Mouse (Mus musculus) embryonic fibroblast, embryonic 13.5 days (primary cell): ENCODE results near the gene S100pbp.

Experiments
- CTCF ChIP-seq: IDR thresholded peaks from 2 replicates; pipeline ENCODE4 v1.5.1; 2011; ENCODE audit warnings: mild to moderate bottlenecking, control low read depth, low read length, moderate library complexity, borderline replicate concordance; ENCODE audit not compliant: insufficient read depth
- POLR2A ChIP-seq: IDR thresholded peaks from 2 replicates; pipeline ENCODE4 v1.6.1; 2011; ENCODE audit warnings: low read depth, mild to moderate bottlenecking, control low read depth, low read length, moderate library complexity

DNA sequence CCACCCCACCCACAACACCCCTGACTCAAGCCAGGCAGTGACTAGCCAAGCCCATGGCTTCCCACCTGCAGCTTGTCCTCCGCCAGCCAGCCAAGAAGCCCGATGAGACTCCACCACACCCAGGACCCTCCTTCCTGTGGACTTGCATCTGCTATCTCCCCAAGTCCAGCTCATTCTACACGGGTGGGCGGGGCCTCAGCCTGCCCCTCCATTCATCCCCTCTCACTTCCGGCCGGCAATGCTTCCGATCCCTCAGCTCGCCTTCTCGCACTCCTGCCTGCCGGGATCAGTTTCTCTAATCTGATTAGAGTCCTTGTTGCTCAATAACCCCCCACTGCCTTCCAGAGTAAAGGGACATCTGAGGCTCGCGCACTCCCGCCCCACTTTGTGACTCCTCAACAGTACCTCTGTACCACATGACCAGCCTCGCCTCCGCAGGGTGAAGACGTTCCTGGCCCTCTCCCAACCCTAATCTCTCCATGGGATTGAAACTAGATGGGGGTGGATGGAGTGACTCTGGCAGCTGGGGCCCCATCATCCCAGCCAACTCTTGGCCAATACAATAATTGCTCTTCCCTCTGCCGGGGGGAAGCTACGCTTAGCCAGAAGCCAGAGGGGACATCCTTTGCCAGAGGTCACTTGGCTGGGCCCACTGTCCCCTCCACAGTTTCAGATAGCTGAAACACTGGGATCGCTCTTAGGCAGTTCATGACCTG, 63.6 kb downstream of the S100pbp start:
- TF ChIP-seq CTCF, result no peak
- TF ChIP-seq POLR2A, result no peak
